Mouse (Mus musculus): ENCODE data around the gene Pgs1. TPM values are rescaled to one million over a fixed set of nuclear protein-coding genes. Genes with fewer than 3 reads are reported as not detected.

Pgs1 gene
- polyA plus RNA-seq, 1 experiment from 2014 or later: 88.6 TPM

DNA sequence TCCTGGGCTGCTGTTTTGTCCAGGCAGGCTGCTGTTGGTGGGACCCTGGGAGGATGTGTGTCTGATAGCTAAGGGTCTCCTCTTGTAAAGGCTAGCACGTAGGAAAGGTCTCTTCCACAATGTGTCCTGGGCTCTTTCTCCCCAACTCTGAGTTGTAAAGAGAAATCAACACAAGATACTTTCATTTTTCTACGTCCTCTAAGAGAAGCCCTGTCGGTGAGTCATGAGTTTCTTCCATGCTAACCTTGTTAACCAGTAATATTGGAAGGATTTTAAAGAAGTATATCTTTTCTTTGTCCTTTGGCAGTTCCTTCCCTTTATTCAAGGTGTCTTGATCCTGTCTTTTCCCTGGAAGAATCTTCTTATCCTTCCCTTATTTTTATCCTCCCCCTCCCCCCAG lies 9.6 kb downstream of the Pgs1 start:
- Histone ChIP-seq H3K4me3 (ENCODE audit: low read depth, low read length) (no peak overlapping the region), H3K27me3 (replicated peaks; ENCODE audit: insufficient read depth, low read length) (no peaks in the 10 kb centered on the region), H3K9ac (replicated peaks; ENCODE audit: low read depth) (no peak overlapping the region), H3K27ac (ENCODE audit: low read length) (peak overlapping the region; percentile 79; the same call in 1 of the 2 replicates), H3K4me2 (replicated peaks; ENCODE audit: low read depth, low read length) (no peak overlapping the region), H3K4me1 (ENCODE audit: insufficient read depth, low read depth, low read length) (peaks cover 48% of the 10 kb centered on the region), H3K9me3 (ENCODE audit: low read length) (no peaks in the 10 kb centered on the region), H3K36me3 (ENCODE audit: insufficient read depth, low read length) (peaks cover under 1% of the 10 kb centered on the region; the same call in 1 of the 2 replicates)
- ATAC-seq (no peak), DNase-seq (ENCODE audit: low spot score) (no peak)
- WGBS: 54% methylated on average over 3 of the region's 3 CpGs
- TF ChIP-seq EP300 (IDR thresholded peaks at IDR 0.05): no peak
- TF ChIP-seq CTCF (IDR thresholded peaks at IDR 0.05): no peak

DNA sequence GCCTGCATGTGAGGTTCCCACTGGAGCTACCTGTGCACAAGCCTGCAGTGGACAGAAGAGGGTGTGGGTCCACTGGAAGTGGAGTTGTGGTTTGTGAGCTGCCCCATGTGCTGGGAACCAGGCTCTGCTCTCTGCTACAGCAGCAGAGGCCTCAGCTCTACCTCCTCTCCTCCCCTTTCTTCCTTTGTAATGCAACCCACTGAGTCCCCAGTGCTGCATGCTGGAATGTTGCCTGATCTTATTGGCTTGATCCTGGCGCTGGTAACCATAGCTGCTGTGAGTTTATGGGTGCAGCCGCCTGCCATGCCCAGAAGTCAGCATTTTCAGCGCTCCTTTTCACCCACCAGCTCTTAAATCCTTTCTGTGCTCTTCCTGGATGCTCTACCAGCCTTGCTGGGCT lies 10.0 kb downstream of the Pgs1 start:
- Histone ChIP-seq H3K27me3 (replicated peaks; ENCODE audit: insufficient read depth, low read length) (no peaks in the 10 kb centered on the region), H3K9ac (replicated peaks; ENCODE audit: low read depth) (no peak overlapping the region)

DNA sequence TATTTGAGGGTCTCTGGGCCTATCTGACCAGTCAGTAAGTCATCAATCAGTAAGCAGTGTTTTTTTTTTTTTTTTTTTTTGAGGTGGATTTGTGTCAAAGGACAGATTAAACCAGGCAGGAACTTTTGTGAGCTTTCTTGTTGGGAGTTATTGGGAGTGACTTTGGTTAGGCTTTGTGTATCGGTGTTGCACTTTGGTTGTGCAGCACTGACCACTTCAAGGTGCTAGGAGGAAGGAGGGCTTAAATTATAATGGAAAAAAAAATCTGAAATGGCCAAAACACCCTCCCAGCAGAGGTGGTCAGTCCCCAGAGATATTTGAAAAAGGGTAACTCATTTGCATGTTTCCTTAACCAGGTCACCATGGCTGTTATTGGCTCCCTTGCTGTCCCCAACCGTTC lies 11.0 kb downstream of the Pgs1 start:
- H3K9me3 ChIP-seq (ENCODE audit: low read length): no peaks in the 10 kb centered on the region
- H3K4me3 ChIP-seq (ENCODE audit: low read depth, low read length): no peak overlapping the region
- no peak for ATAC-seq
- no peaks in the 10 kb centered on the region for H3K27me3 ChIP-seq (replicated peaks; ENCODE audit: insufficient read depth, low read length)
- TF ChIP-seq EP300 (IDR thresholded peaks at IDR 0.05) (no peak), CTCF (IDR thresholded peaks at IDR 0.05) (no peak)
- peaks cover 14% of the 10 kb centered on the region; the same call in 1 of the 2 replicates for H3K36me3 ChIP-seq (ENCODE audit: insufficient read depth, low read length)
- 83% methylated on average over 2 of the region's 2 CpGs for WGBS
- no peak overlapping the region for H3K27ac ChIP-seq (ENCODE audit: low read length)
- DNase-seq (ENCODE audit: low spot score): no peak
- no peak overlapping the region for H3K9ac ChIP-seq (replicated peaks; ENCODE audit: low read depth)
- no peak overlapping the region for H3K4me2 ChIP-seq (replicated peaks; ENCODE audit: low read depth, low read length)
- H3K4me1 ChIP-seq (ENCODE audit: insufficient read depth, low read depth, low read length): peaks cover 41% of the 10 kb centered on the region

More for the DNA sequence above, 10.0 kb downstream of the Pgs1 start:
- Histone ChIP-seq H3K9me3 (ENCODE audit: low read length) (no peaks in the 10 kb centered on the region), H3K4me2 (replicated peaks; ENCODE audit: low read depth, low read length) (no peak overlapping the region), H3K27ac (ENCODE audit: low read length) (0 out of 2 replicates have a peak overlapping the region, but pooled peaks have one; percentile 14), H3K36me3 (ENCODE audit: insufficient read depth, low read length) (peaks cover 4% of the 10 kb centered on the region; the same call in 1 of the 2 replicates), H3K4me1 (ENCODE audit: insufficient read depth, low read depth, low read length) (peaks cover 44% of the 10 kb centered on the region), H3K4me3 (ENCODE audit: low read depth, low read length) (no peak overlapping the region)
- DNase-seq (ENCODE audit: low spot score) (no peak), ATAC-seq (no peak)
- TF ChIP-seq EP300 (IDR thresholded peaks at IDR 0.05): no peak
- TF ChIP-seq CTCF (IDR thresholded peaks at IDR 0.05): no peak
- WGBS: 76% methylated on average over 3 of the region's 3 CpGs

DNA sequence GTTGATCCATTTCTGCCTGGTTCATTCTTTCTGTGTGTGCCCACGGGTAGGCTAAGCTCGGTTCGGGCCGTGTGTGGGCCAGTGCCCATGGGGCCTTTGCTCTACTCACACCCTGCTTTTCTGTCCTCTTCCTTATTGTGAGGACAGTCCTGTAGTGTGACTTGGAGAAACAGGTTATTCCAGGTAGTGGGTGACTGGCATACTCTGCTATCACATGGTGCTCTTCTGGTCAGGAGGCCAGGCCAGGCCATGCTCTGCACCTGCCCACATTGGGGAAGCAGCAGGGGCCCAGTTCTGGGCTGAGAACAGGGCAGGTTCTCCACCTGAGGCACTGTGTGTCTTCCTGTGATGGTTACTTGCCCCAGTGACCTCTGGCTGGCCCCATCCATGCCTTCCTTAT lies 12.3 kb downstream of the Pgs1 start:
- Histone ChIP-seq H3K27ac (ENCODE audit: low read length) (peak overlapping the region; percentile 32; the same call in 1 of the 2 replicates), H3K27me3 (replicated peaks; ENCODE audit: insufficient read depth, low read length) (no peaks in the 10 kb centered on the region), H3K36me3 (ENCODE audit: insufficient read depth, low read length) (peaks cover 19% of the 10 kb centered on the region; the same call in 1 of the 2 replicates), H3K9me3 (ENCODE audit: low read length) (no peaks in the 10 kb centered on the region), H3K4me3 (ENCODE audit: low read depth, low read length) (no peak overlapping the region), H3K4me1 (ENCODE audit: insufficient read depth, low read depth, low read length) (peaks cover 28% of the 10 kb centered on the region), H3K4me2 (replicated peaks; ENCODE audit: low read depth, low read length) (no peak overlapping the region), H3K9ac (replicated peaks; ENCODE audit: low read depth) (no peak overlapping the region)
- TF ChIP-seq CTCF (IDR thresholded peaks at IDR 0.05): no peak
- TF ChIP-seq EP300 (IDR thresholded peaks at IDR 0.05): no peak
- DNase-seq (ENCODE audit: low spot score) (peak; percentile 76), ATAC-seq (peak; percentile 83)
- WGBS: 74% methylated on average over 4 of the region's 4 CpGs

DNA sequence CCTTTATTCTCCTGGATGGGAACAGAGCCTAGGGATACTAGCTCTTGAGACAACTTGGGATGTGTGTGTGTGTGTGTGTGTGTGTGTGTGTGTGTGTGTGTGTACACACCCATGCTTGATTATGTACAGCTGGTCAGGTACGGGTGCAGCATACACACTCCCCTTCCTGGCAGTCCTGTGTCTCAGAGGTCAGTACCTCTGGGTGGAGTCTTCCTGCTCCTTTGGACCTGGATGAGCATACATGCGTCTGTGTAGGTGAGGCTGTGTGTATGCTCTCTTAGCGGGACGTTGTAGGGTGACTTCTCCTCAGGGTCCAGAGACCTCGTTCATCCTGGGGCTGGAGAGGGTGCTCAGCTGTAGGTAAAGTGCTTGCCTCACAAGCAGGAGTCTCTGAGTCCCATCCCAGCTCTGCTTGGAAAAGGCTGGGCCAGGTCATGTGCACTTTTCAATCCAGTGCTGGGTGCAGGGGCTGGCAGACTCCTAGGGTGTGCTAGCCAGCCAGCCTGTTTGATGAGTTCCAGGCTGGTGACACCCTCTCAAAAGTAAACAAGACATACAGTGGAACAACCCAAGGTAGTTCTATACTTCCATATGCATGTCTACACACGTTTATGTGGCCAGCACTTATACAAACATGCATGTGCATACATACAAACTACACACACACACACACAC lies 13.3 kb downstream of the Pgs1 start:
- Histone ChIP-seq H3K36me3 (ENCODE audit: insufficient read depth, low read length) (peaks cover 27% of the 10 kb centered on the region; the same call in 1 of the 2 replicates), H3K9me3 (ENCODE audit: low read length) (no peaks in the 10 kb centered on the region), H3K9ac (replicated peaks; ENCODE audit: low read depth) (no peak overlapping the region), H3K4me3 (ENCODE audit: low read depth, low read length) (no peak overlapping the region), H3K27ac (ENCODE audit: low read length) (no peak overlapping the region), H3K27me3 (replicated peaks; ENCODE audit: insufficient read depth, low read length) (no peaks in the 10 kb centered on the region), H3K4me1 (ENCODE audit: insufficient read depth, low read depth, low read length) (peaks cover 19% of the 10 kb centered on the region), H3K4me2 (replicated peaks; ENCODE audit: low read depth, low read length) (no peak overlapping the region)
- TF ChIP-seq CTCF (IDR thresholded peaks at IDR 0.05) (no peak), EP300 (IDR thresholded peaks at IDR 0.05) (no peak)
- ATAC-seq (no peak), DNase-seq (ENCODE audit: low spot score) (no peak)
- 70% methylated on average over 6 of the region's 6 CpGs for WGBS

DNA sequence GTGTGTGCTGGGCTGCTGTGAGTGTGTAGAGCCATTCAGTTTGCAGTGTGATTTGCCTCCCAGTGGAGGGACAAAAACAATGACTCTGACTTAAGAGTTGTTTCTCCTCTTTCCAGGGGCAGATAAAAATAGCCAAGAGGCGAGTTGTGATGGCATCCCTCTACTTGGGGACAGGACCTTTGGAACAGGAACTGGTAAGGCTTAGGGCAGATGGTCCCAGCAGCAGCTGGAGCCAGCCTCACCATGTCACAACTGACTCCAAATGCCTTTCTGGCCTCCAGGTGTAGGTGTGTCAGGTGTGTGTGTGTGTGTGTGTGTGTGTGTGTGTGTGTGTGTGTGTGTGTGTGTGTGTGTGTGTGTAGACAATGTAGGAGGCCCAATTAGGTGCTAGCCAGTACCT lies 14.0 kb downstream of the Pgs1 start:
- H3K4me2 ChIP-seq (replicated peaks; ENCODE audit: low read depth, low read length): no peak overlapping the region
- DNase-seq (ENCODE audit: low spot score) (no peak), ATAC-seq (no peak)
- no peak overlapping the region for H3K4me3 ChIP-seq (ENCODE audit: low read depth, low read length)
- H3K9ac ChIP-seq (replicated peaks; ENCODE audit: low read depth): no peak overlapping the region
- no peaks in the 10 kb centered on the region for H3K9me3 ChIP-seq (ENCODE audit: low read length)
- peaks cover 30% of the 10 kb centered on the region; the same call in 1 of the 2 replicates for H3K36me3 ChIP-seq (ENCODE audit: insufficient read depth, low read length)
- no peak overlapping the region for H3K27ac ChIP-seq (ENCODE audit: low read length)
- peaks cover 12% of the 10 kb centered on the region for H3K4me1 ChIP-seq (ENCODE audit: insufficient read depth, low read depth, low read length)
- H3K27me3 ChIP-seq (replicated peaks; ENCODE audit: insufficient read depth, low read length): no peaks in the 10 kb centered on the region
- 30% methylated on average over 1 of the region's 1 CpGs for whole genome bisulfite sequencing
- TF ChIP-seq CTCF (IDR thresholded peaks at IDR 0.05) (no peak), EP300 (IDR thresholded peaks at IDR 0.05) (no peak)
